Mouse (Mus musculus) erythroblast, adult 5-6 weeks (primary cell): Measurements from ENCODE around the gene Nfil3. TPM values are rescaled to one million over a fixed set of nuclear protein-coding genes. Genes with fewer than 3 reads are reported as not detected.
A peak's percentile ranks its signal among the peaks of the same experiment; 100 is the strongest.

Experiments
- ATAC-seq: replicated peaks from 2 replicates; pipeline ENCODE4 v1.8.0; 2016; ENCODE audit warnings: moderate number of reproducible peaks, mild to moderate bottlenecking, moderate TSS enrichment, inconsistent platforms; ENCODE audit not compliant: poor library complexity, low FRiP score, severe bottlenecking
- total RNA-seq, 2 experiments: library from RNA; stranded (forward) in 1 of 2; stranded (reverse) in 1 of 2; fragments of 150-400 nt in 1 of 2; fragments of 200-764, 138-1000 nt in 1 of 2; gene quantifications; 2 replicates each; pipeline versions ENCODE4 v1.2.3 to v1.2.4; 2015 to 2017; ENCODE audit warnings: low replicate concordance in 2 of 2

Nfil3 gene
- total RNA-seq, 2 experiments from 2014 or later: 5.0 to 9.6 TPM

DNA sequence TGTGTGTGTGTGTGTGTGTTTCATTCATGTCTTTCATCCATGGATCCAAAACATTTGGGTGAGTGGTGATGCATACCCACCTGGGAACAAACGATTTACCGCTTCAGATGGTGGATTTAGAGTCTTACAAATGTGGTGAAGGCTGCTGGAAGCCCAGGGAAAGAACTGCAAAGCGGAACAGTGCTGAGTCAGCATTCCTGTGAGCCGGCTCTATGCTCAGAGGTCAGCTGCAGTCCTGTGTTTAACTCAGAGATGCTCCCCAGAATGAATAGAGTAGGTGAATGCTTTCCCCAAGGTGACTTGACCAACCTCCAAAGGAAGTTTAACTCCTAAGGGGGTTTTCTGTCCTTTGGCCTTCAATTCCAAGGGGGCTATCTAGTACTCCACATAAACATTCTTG lies 33.3 kb downstream of the Nfil3 start:
- ATAC-seq: no peak

DNA sequence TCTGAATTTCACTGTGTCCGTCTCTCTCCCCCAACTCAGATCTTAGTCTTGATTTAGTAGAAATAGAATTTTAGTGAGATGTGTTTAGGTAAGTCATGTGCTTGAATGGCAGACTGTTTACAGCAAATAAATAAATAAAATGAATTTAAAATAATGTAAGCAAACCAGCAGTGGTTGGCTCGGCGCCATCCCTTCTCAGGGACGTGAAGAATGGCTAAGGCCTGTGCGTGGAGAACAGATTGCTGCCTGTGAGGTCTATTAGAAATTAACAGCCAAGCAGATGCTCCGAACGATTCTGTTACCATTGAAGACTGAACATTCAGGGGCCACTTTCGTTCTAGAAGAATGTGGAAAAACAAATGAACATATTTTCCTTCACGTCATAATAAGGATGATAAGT lies 35.1 kb downstream of the Nfil3 start:
- ATAC-seq: no peak

GRCm38 (mm10) chr13:52944116-52944515 lies 36.8 kb downstream of the Nfil3 start:
- ATAC-seq: no peak

DNA sequence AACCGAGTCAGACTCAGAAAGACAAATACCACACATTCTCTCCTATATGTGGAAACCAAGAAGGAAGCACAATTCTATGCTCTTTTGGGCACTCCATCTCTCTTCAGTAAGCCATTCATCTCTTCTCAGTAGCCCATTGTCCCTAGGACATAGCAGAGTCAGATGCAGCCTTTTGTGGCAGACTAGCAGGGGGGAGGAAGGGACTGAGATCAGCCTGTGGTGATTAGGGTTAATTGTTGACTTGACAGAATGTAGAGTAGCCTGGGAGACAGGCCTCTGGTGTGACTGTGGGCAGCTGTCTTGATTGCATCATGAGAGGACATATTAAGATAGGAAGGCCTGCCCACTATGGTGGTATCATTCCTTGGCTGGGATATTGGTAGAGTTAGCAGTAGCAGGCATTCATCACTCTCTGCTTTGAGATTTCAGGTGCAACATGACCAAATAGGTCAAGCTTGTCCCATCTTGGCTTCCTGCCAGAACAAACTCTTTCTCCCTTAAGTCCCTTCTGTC lies 37.9 kb downstream of the Nfil3 start:
- no peak for ATAC-seq

GRCm38 (mm10) chr13:52940956-52941355 lies 39.9 kb downstream of the Nfil3 start:
- ATAC-seq: no peak

DNA sequence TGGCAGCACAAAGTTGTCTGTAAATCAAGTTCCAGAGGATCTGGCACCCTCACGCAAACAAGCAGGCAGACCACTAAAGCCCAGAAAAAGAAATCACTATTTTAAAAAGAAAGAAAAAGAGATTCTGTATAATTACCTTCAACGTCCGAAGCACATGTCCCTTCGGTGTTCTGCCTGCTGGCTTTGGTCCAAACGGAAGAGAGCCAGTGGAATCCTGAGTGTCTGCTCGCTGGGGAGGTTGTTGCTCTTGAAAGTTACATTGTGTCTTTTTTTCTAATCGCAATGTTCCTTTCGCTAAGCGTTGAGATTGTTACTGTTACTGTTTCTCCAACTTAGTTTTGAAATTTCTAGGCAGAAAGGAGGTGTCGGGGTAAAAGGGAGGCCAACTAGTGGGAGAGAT lies 50.3 kb downstream of the Nfil3 start:
- no peak for ATAC-seq

DNA sequence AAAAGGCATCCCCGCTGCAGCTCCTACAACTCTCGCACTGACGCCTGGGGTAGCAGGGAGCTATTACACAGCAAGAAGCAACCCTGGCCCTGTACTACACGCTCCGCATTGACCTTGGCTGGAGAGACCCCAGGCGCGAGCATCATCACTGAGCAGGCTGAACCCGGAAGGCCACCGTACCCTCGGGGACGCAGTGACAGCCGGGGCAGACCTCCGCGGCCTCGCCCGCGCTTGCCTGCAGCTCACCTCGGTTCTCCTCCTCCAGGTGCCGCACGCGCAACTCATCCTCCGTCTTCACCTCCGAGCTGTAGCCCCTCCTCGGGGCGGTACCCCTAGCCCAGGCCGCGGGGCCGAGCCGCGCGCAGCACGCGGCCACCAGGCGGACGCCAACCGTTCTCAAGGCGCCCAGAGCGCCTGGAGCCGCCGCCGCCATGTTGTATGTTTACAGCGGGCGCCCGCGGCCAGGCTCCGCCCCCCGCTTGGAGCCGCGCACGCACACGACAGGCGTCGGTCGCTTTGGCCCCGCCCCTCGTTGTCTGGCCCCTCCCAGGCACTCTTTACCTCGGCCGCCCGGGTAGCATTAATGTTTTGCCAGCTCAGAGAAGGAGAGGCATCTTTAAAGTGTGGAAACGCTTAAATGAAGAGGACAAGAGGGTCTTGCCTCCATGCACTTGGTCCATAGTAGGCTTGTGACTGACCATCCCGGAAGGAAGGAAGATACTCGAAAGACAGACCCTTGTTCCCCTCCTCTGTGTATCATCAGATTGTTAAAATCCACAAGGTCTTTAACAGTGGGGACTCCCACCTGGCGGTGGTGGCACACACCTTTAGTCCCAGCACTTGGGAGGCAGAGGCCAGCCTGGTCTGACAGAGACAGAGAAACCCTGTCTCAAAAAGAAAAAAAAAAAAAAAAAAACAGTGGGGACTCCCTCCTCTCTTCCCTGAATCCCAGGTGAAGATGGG lies 51.4 kb downstream of the Nfil3 start, which contains the start of gene Auh:
Gene Auh (minus strand): TSS at position 473 of the 963 bp plus-strand sequence.
- ATAC-seq: peak; percentile 93

- ATAC-seq: no peak
These were observed 52.5 kb downstream of the Nfil3 start for GRCm38 (mm10) chr13:52928392-52928791.

GRCm38 (mm10) chr13:52924457-52924856 lies 56.4 kb downstream of the Nfil3 start:
- ATAC-seq: no peak

DNA sequence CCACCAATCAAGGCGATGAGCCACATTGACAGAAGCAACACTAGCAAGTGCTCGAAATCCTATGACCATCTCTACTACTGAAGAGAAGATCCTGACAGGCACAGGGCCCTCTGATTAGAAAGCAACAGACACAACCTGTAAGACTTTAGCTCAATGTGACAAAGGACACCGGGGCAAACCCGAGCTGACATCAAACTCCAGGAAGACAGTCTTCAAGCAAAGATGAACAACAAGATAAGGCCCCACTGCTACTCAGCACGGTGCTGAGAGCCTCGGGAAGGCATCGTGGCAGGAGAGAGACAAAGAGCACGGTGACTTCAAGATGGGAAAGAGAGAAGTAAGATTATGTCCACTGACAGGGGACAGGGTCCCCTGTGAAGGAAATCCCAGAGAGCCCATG lies 58.9 kb downstream of the Nfil3 start:
- ATAC-seq: no peak

GRCm38 (mm10) chr13:52921065-52921825 lies 59.6 kb downstream of the Nfil3 start:
- no peak for ATAC-seq

- no peak for ATAC-seq
These were observed 61.0 kb downstream of the Nfil3 start for GRCm38 (mm10) chr13:52919790-52920352.

DNA sequence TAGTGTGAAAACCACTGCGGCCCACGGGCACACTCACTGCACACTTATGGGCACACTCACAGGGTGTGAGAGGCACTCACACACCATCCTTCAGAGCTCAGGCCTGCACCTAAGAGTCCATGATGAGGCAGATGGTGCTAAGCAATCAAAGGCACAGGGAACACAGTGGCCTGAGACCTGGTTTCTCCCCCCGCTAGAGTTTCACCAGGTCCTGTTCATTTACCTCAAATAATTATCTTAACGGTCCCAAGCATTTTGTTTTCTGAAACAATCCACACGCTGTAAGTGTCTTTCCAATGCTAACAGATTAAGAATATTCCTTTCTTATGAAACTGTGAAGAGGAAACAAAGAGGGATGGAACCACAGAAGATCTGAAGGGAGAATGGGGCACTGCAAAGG lies 62.5 kb downstream of the Nfil3 start:
- no peak for ATAC-seq

Other genes starting within 250 kb of the Nfil3 start
- 68.2 and 74.8 TPM in 2 replicates for gene Auh, start 51.4 kb downstream of the Nfil3 start, total RNA-seq (2015; ENCODE audit: low replicate concordance)
- gene Auh, start 51.4 kb downstream of the Nfil3 start, total RNA-seq (2017; ENCODE audit: low replicate concordance): 107 and 120 TPM in 2 replicates